Comparison of ENCODE assay signal across 7 mouse cellular contexts in genomic region chr5:131616113-131616876, GRCm38 (mm10).
DNase-seq lines count a peak whose midpoint lies in the region; ATAC-seq lines count a peak whose summit lies in the region.

No protein-coding gene starts in this region.

- no peak overlapping the region for H3K9ac ChIP-seq in liver, embryonic 11.5 days (ENCODE audit: low read depth, low read length)

- no peak overlapping the region for H3K27ac ChIP-seq in embryonic facial prominence, embryonic 10.5 days (replicated peaks)
- H3K27ac ChIP-seq in liver, embryonic 11.5 days (ENCODE audit: low read depth, low read length): no peak overlapping the region

- H3K4me3 ChIP-seq in embryonic facial prominence, embryonic 10.5 days: peak overlapping the region; percentile 57
- peak overlapping the region; percentile 31 for H3K4me3 ChIP-seq in liver, embryonic 11.5 days (ENCODE audit: low read depth, low read length)

- peaks cover 28% of the 10 kb centered on the region for H3K4me1 ChIP-seq in embryonic facial prominence, embryonic 10.5 days
- H3K4me1 ChIP-seq in liver, embryonic 11.5 days (replicated peaks; ENCODE audit: control insufficient read depth, insufficient read depth, low read length): no peaks in the 10 kb centered on the region

- no peaks in the 10 kb centered on the region for H3K9me3 ChIP-seq in embryonic facial prominence, embryonic 10.5 days
- H3K9me3 ChIP-seq in liver, embryonic 11.5 days (ENCODE audit: control insufficient read depth, low read length): no peaks in the 10 kb centered on the region

- peaks cover 84% of the 10 kb centered on the region for H3K27me3 ChIP-seq in embryonic facial prominence, embryonic 10.5 days (replicated peaks; ENCODE audit: low read depth, poor library complexity, severe bottlenecking)
- H3K27me3 ChIP-seq in liver, embryonic 11.5 days (replicated peaks; ENCODE audit: control insufficient read depth, insufficient read depth, low read length): peaks cover 37% of the 10 kb centered on the region

- no peak; the same call in 1 of the 2 replicates for ATAC-seq in liver, embryonic 11.5 days (replicated peaks; ENCODE audit: low FRiP score)

- WGBS in embryonic facial prominence, embryonic 10.5 days: under 1% methylated on average over 40 of the region's 40 CpGs
- 3% methylated on average over 40 of the region's 40 CpGs for WGBS in liver, embryonic 11.5 days

- intact Hi-C loops in heart, postnatal 10 days (cut with DNase I): no loop called here

- H3K36me3 ChIP-seq in embryonic facial prominence, embryonic 10.5 days (replicated peaks): no peaks in the 10 kb centered on the region
- H3K36me3 ChIP-seq in liver, embryonic 11.5 days (ENCODE audit: control insufficient read depth, insufficient read depth, low read length): no peaks in the 10 kb centered on the region

- peak; percentile 57 for DNase-seq in adrenal gland, postnatal 14 days
- DNase-seq in embryonic facial prominence, embryonic 10.5 days (ENCODE audit: low spot score): peak; percentile 76
- DNase-seq in heart, postnatal 10 days: peak; percentile 50 to 57
- peak; percentile 49 to 81 for DNase-seq in kidney, postnatal 25 days
- no peak for DNase-seq in liver, embryonic 11.5 days (ENCODE audit: low spot score)
- peak; percentile 50 to 55 for DNase-seq in right cerebral cortex, postnatal 10 days (ENCODE audit: low spot score in 2 of 2)
- DNase-seq in spleen, postnatal 14 days (ENCODE audit: low spot score in 2 of 2): no peak

- H3K4me2 ChIP-seq in liver, embryonic 11.5 days: peak overlapping the region; percentile 64

Comparison
In these comparisons a context has a peak if more than half of its experiments do, and no peak if none do; other contexts are left out.
1. DNase-seq: peak in adrenal gland, postnatal 14 days (single experiment), embryonic facial prominence, embryonic 10.5 days (single experiment), heart, postnatal 10 days (2 of 2), kidney, postnatal 25 days (2 of 2) and right cerebral cortex, postnatal 10 days (2 of 2); none in liver, embryonic 11.5 days (single experiment) and spleen, postnatal 14 days (0 of 2).